Mouse (Mus musculus) liver, adult (tissue): ENCODE data around the gene A1cf.

Experiments used
- GATA4 ChIP-seq: IDR thresholded peaks from 2 replicates; pipeline ENCODE4 v1.6.1; 2014; ENCODE audit warnings: mild to moderate bottlenecking, low read length; ENCODE audit not compliant: insufficient replicate concordance

Gene A1cf

GRCm38 (mm10) chr19:31868521-31868920, at the start of gene A1cf:
A1cf (plus strand) TSS chr19:31868764.
- peak; percentile 33; the same call in 1 of the 2 replicates for TF ChIP-seq GATA4

GRCm38 (mm10) chr19:31834250-31834649, 34.3 kb upstream of the A1cf start:
- TF ChIP-seq GATA4, result no peak

GRCm38 (mm10) chr19:31861909-31862308, 6.7 kb upstream of the A1cf start:
- no peak for TF ChIP-seq GATA4

- no peak for TF ChIP-seq GATA4
Measured at GRCm38 (mm10) chr19:31862512-31863249, 5.9 kb upstream of the A1cf start.

- no peak for TF ChIP-seq GATA4
Measured at GRCm38 (mm10) chr19:31865451-31865850, 3.1 kb upstream of the A1cf start.

GRCm38 (mm10) chr19:31868076-31868475, 488 bp upstream of the A1cf start:
- TF ChIP-seq GATA4, result no peak

- no peak for TF ChIP-seq GATA4
Measured at GRCm38 (mm10) chr19:31868971-31869370, 407 bp downstream of the A1cf start.

- peak; percentile 84 for TF ChIP-seq GATA4
Measured at GRCm38 (mm10) chr19:31871377-31871776, 2.8 kb downstream of the A1cf start.

GRCm38 (mm10) chr19:31877968-31878367, 9.4 kb downstream of the A1cf start:
- no peak for TF ChIP-seq GATA4

GRCm38 (mm10) chr19:31884594-31884993, 16.0 kb downstream of the A1cf start:
- TF ChIP-seq GATA4, result peak; percentile 66; the same call in 1 of the 2 replicates

GRCm38 (mm10) chr19:31887275-31887674, 18.7 kb downstream of the A1cf start:
- peak; percentile 96 for TF ChIP-seq GATA4

GRCm38 (mm10) chr19:31889988-31890387, 21.4 kb downstream of the A1cf start:
- TF ChIP-seq GATA4, result peak; percentile 69; the same call in 1 of the 2 replicates

GRCm38 (mm10) chr19:31891001-31891893, 22.7 kb downstream of the A1cf start:
- TF ChIP-seq GATA4, result peak; percentile 20; the same call in 1 of the 2 replicates

- 0 out of 2 replicates have a peak, but pooled peaks have one; percentile 2 for TF ChIP-seq GATA4
Measured at GRCm38 (mm10) chr19:31895971-31896370, 27.4 kb downstream of the A1cf start.

- TF ChIP-seq GATA4, result no peak
Measured at GRCm38 (mm10) chr19:31896711-31897110, 28.1 kb downstream of the A1cf start.

GRCm38 (mm10) chr19:31905671-31906070, 37.1 kb downstream of the A1cf start:
- TF ChIP-seq GATA4, result no peak
